Mouse (Mus musculus) hematopoietic multipotent progenitor cell, adult 10-12 weeks (in vitro differentiated cells): ENCODE measurements around the gene Lrig3. TPM values are rescaled to one million over a fixed set of nuclear protein-coding genes. Genes with fewer than 3 reads are reported as not detected.

Experiments
- polyA plus RNA-seq: library from polyadenylated mRNA; stranded (reverse); fragments of >175 nt; gene quantifications from 2 replicates; pipeline ENCODE4 v1.2.3, GENCODE M21; 2012; ENCODE audit warnings: low replicate concordance

Gene Lrig3
- 0.16 and 0.58 TPM in 2 replicates for polyA plus RNA-seq

DNA sequence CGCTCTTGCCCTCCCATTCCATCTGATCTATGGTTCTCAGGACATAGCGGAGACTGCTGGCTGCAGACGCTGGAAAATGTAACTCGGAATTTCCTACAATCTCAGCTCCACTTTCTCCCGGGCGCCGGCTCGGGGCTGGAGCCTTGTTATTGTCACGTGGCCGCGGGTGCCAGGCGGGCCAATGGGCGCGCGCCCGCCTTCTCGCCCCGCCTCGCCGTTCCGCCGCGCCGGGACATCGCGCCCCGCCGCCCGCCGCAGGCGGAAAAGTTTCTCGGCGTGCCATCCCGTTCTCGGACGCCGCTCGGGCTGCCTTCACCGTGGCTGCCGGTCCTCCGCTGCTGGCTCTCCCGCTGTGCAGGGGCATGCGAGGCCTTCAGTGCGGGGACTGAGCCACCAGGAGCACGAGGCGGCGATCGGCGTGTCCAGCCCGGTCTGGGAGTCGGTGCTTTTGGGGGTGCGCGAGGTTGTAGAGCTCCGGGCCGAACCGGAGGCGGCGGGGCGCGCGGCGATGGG is at the start of gene Lrig3:
Lrig3 (plus strand) TSS at position 201 of the 513 bp plus-strand sequence.

